In genomic region chr3:52906823-52907564, GRCm38 (mm10) we compare ENCODE assay signal across 12 mouse cellular contexts.
DNase-seq lines count a peak whose midpoint lies in the region; ATAC-seq and TF ChIP-seq lines count a peak whose summit lies in the region.
"Had no signal": no experiment of that assay in that cellular context is flagged by ENCODE, and none has a peak within 500 bp of the region (broad histone marks: within the 10 kb centered on the region; RNA-seq: fewer than 3 reads in every experiment).

No protein-coding gene starts in this region.

- TF ChIP-seq CTCF in midbrain, postnatal 0 days (IDR thresholded peaks at IDR 0.05) = peak; percentile 42
- peak; percentile 49 for TF ChIP-seq CTCF in stomach, postnatal 0 days (IDR thresholded peaks at IDR 0.05; ENCODE audit: low read depth)

- WGBS in heart, embryonic 11.5 days (ENCODE audit: insufficient replicate concordance) = 84% methylated on average over 3 of the region's 3 CpGs
- 89% methylated on average over 3 of the region's 3 CpGs for WGBS in midbrain, postnatal 0 days
- 89% methylated on average over 3 of the region's 3 CpGs for WGBS in midbrain, embryonic 10.5 days
- WGBS in stomach, postnatal 0 days = 89% methylated on average over 3 of the region's 3 CpGs
- WGBS in limb, embryonic 10.5 days = 94% methylated on average over 3 of the region's 3 CpGs
- 95% methylated on average over 3 of the region's 3 CpGs for WGBS in forebrain, embryonic 10.5 days

- no peaks in the 10 kb centered on the region for H3K36me3 ChIP-seq in heart, embryonic 11.5 days (ENCODE audit: control insufficient read depth, insufficient read depth, low read length)
- H3K36me3 ChIP-seq in midbrain, postnatal 0 days (ENCODE audit: insufficient read depth, low read length) = no peaks in the 10 kb centered on the region
- no peaks in the 10 kb centered on the region for H3K36me3 ChIP-seq in midbrain, embryonic 10.5 days
- H3K36me3 ChIP-seq in stomach, postnatal 0 days (ENCODE audit: control insufficient read depth, insufficient read depth, low read length) = no peaks in the 10 kb centered on the region
- H3K36me3 ChIP-seq in limb, embryonic 10.5 days = no peaks in the 10 kb centered on the region
- H3K36me3 ChIP-seq in forebrain, embryonic 10.5 days (replicated peaks) = no peaks in the 10 kb centered on the region
- H3K36me3 ChIP-seq: limb, embryonic 15.5 days; neural tube, embryonic 15.5 days had no signal

- H3K4me3 ChIP-seq in heart, embryonic 11.5 days (ENCODE audit: low read depth, low read length) = no peak overlapping the region
- H3K4me3 ChIP-seq in midbrain, postnatal 0 days (ENCODE audit: low read depth, low read length) = no peak overlapping the region
- H3K4me3 ChIP-seq in midbrain, embryonic 10.5 days = no peak overlapping the region
- H3K4me3 ChIP-seq in stomach, postnatal 0 days (ENCODE audit: low read depth, low read length) = no peak overlapping the region
- H3K4me3 ChIP-seq in limb, embryonic 10.5 days = no peak overlapping the region
- no peak overlapping the region for H3K4me3 ChIP-seq in forebrain, embryonic 10.5 days
- H3K4me3 ChIP-seq: limb, embryonic 15.5 days; neural tube, embryonic 15.5 days had no signal

- ATAC-seq in heart, embryonic 11.5 days (replicated peaks; ENCODE audit: insufficient number of reproducible peaks, low FRiP score, low TSS enrichment) = no peak
- no peak for ATAC-seq in midbrain, postnatal 0 days (ENCODE audit: low FRiP score)
- ATAC-seq in stomach, postnatal 0 days (ENCODE audit: low FRiP score, low TSS enrichment) = no peak

- no peak overlapping the region for H3K9ac ChIP-seq in heart, embryonic 11.5 days (ENCODE audit: low read depth, low read length)
- H3K9ac ChIP-seq in midbrain, postnatal 0 days (replicated peaks; ENCODE audit: low read length, poor library complexity, severe bottlenecking) = no peak overlapping the region
- H3K9ac ChIP-seq in stomach, postnatal 0 days (ENCODE audit: low read length) = no peak overlapping the region
- H3K9ac ChIP-seq: limb, embryonic 15.5 days; neural tube, embryonic 15.5 days had no signal

- H3K4me1 ChIP-seq in heart, embryonic 11.5 days (ENCODE audit: control insufficient read depth, insufficient read depth, low read length) = peaks cover 2% of the 10 kb centered on the region; the same call in 1 of the 2 replicates
- H3K4me1 ChIP-seq in midbrain, postnatal 0 days (ENCODE audit: insufficient read depth, low read length) = no peaks in the 10 kb centered on the region
- no peaks in the 10 kb centered on the region for H3K4me1 ChIP-seq in midbrain, embryonic 10.5 days
- no peaks in the 10 kb centered on the region for H3K4me1 ChIP-seq in stomach, postnatal 0 days (replicated peaks; ENCODE audit: control insufficient read depth, insufficient read depth)
- H3K4me1 ChIP-seq in limb, embryonic 10.5 days = no peaks in the 10 kb centered on the region
- H3K4me1 ChIP-seq in forebrain, embryonic 10.5 days = no peaks in the 10 kb centered on the region
- H3K4me1 ChIP-seq: limb, embryonic 15.5 days; neural tube, embryonic 15.5 days had no signal

- H3K4me2 ChIP-seq in heart, embryonic 11.5 days = no peak overlapping the region
- no peak overlapping the region for H3K4me2 ChIP-seq in midbrain, postnatal 0 days (ENCODE audit: low read depth, low read length, poor library complexity, severe bottlenecking)
- H3K4me2 ChIP-seq in stomach, postnatal 0 days (replicated peaks; ENCODE audit: low read depth) = no peak overlapping the region
- H3K4me2 ChIP-seq: limb, embryonic 15.5 days; midbrain, embryonic 11.5 days; neural tube, embryonic 15.5 days had no signal

- no peak overlapping the region for H3K27ac ChIP-seq in heart, embryonic 11.5 days (ENCODE audit: low read depth, low read length)
- H3K27ac ChIP-seq in midbrain, postnatal 0 days (ENCODE audit: low read depth, low read length) = no peak overlapping the region
- no peak overlapping the region for H3K27ac ChIP-seq in midbrain, embryonic 10.5 days (replicated peaks)
- H3K27ac ChIP-seq in stomach, postnatal 0 days (replicated peaks) = no peak overlapping the region
- no peak overlapping the region for H3K27ac ChIP-seq in limb, embryonic 10.5 days
- no peak overlapping the region for H3K27ac ChIP-seq in forebrain, embryonic 10.5 days
- H3K27ac ChIP-seq: limb, embryonic 15.5 days; neural tube, embryonic 15.5 days had no signal

- no peaks in the 10 kb centered on the region for H3K27me3 ChIP-seq in heart, embryonic 11.5 days (ENCODE audit: control insufficient read depth, insufficient read depth, low read length)
- no peaks in the 10 kb centered on the region for H3K27me3 ChIP-seq in midbrain, postnatal 0 days (ENCODE audit: insufficient read depth, low read length)
- no peaks in the 10 kb centered on the region for H3K27me3 ChIP-seq in midbrain, embryonic 10.5 days (ENCODE audit: low read depth, poor library complexity, severe bottlenecking)
- no peaks in the 10 kb centered on the region for H3K27me3 ChIP-seq in stomach, postnatal 0 days (ENCODE audit: control insufficient read depth, insufficient read depth, low read length)
- H3K27me3 ChIP-seq in limb, embryonic 10.5 days (ENCODE audit: low read depth, poor library complexity, severe bottlenecking) = no peaks in the 10 kb centered on the region
- no peaks in the 10 kb centered on the region for H3K27me3 ChIP-seq in forebrain, embryonic 10.5 days (ENCODE audit: poor library complexity, severe bottlenecking)
- H3K27me3 ChIP-seq: limb, embryonic 15.5 days; neural tube, embryonic 15.5 days had no signal

- peak; percentile 86 for DNase-seq in heart, adult 11 months
- no peak for DNase-seq in midbrain, postnatal 0 days (ENCODE audit: low spot score)
- DNase-seq in midbrain, embryonic 10.5 days (ENCODE audit: low spot score) = no peak
- DNase-seq in T-cell, adult 2 months (ENCODE audit: low spot score) = peak; percentile 21
- DNase-seq in stomach, postnatal 0 days (ENCODE audit: low spot score) = no peak
- no peak for DNase-seq in limb, embryonic 10.5 days (ENCODE audit: low spot score)
- DNase-seq in forebrain, embryonic 10.5 days (ENCODE audit: extremely low spot score, low spot score) = no peak
- DNase-seq: kidney, adult 11 months had no signal

- 0 out of 2 replicates have a peak, but pooled peaks cover 4% of the 10 kb centered on the region for H3K9me3 ChIP-seq in heart, embryonic 11.5 days (replicated peaks; ENCODE audit: control insufficient read depth, low read length)
- H3K9me3 ChIP-seq in midbrain, postnatal 0 days (ENCODE audit: low read length) = peaks cover 5% of the 10 kb centered on the region; the same call in 1 of the 2 replicates
- no peaks in the 10 kb centered on the region for H3K9me3 ChIP-seq in midbrain, embryonic 10.5 days (replicated peaks)
- H3K9me3 ChIP-seq in stomach, postnatal 0 days (ENCODE audit: control insufficient read depth, low read length) = no peaks in the 10 kb centered on the region
- H3K9me3 ChIP-seq in limb, embryonic 10.5 days (replicated peaks) = no peaks in the 10 kb centered on the region
- H3K9me3 ChIP-seq in forebrain, embryonic 10.5 days = no peaks in the 10 kb centered on the region

- no peak for TF ChIP-seq EP300 in stomach, postnatal 0 days (optimal IDR thresholded peaks at IDR 0.05)

Comparison
In these comparisons a context has a peak if more than half of its experiments do, and no peak if none do; other contexts are left out.
1. DNase-seq: peak in heart, adult 11 months (single experiment) and T-cell, adult 2 months (single experiment); none in midbrain, postnatal 0 days (single experiment), midbrain, embryonic 10.5 days (single experiment), stomach, postnatal 0 days (single experiment), limb, embryonic 10.5 days (single experiment) and forebrain, embryonic 10.5 days (single experiment).